In genomic region chr10:3844430-3844829, GRCm38 (mm10) we compare ENCODE assay signal across 22 mouse cellular contexts.
DNase-seq lines count a peak whose midpoint lies in the region; ATAC-seq and TF ChIP-seq lines count a peak whose summit lies in the region.
"Had no signal": no experiment of that assay in that cellular context is flagged by ENCODE, and none has a peak within 500 bp of the region (broad histone marks: within the 10 kb centered on the region; RNA-seq: fewer than 3 reads in every experiment).

No protein-coding gene starts in this region.

- H3K9ac ChIP-seq in intestine, embryonic 16.5 days (ENCODE audit: low read depth, low read length) = no peak overlapping the region
- H3K9ac ChIP-seq in stomach, embryonic 16.5 days (ENCODE audit: low read length) = no peak overlapping the region
- H3K9ac ChIP-seq in hindbrain, embryonic 13.5 days = no peak overlapping the region
- H3K9ac ChIP-seq: embryonic facial prominence, embryonic 13.5 days; embryonic facial prominence, embryonic 15.5 days; forebrain, embryonic 12.5 days; forebrain, embryonic 15.5 days; forebrain, postnatal 0 days had no signal

- no peaks in the 10 kb centered on the region for H3K9me3 ChIP-seq in intestine, embryonic 16.5 days (ENCODE audit: control insufficient read depth, low read length)
- H3K9me3 ChIP-seq in stomach, embryonic 16.5 days (replicated peaks; ENCODE audit: control insufficient read depth, low read length) = no peaks in the 10 kb centered on the region
- no peaks in the 10 kb centered on the region for H3K9me3 ChIP-seq in hindbrain, embryonic 13.5 days
- H3K9me3 ChIP-seq: embryonic facial prominence, embryonic 13.5 days; embryonic facial prominence, embryonic 15.5 days; forebrain, embryonic 12.5 days; forebrain, embryonic 15.5 days had no signal

- no peak overlapping the region for H3K4me3 ChIP-seq in testis, adult 2 months (ENCODE audit: control insufficient read depth, low read depth, low read length)
- no peak overlapping the region for H3K4me3 ChIP-seq in intestine, embryonic 16.5 days (ENCODE audit: low read length)
- no peak overlapping the region for H3K4me3 ChIP-seq in stomach, embryonic 16.5 days (replicated peaks; ENCODE audit: low read length)
- H3K4me3 ChIP-seq in hindbrain, embryonic 13.5 days = no peak overlapping the region
- H3K4me3 ChIP-seq: embryonic facial prominence, embryonic 13.5 days; embryonic facial prominence, embryonic 15.5 days; erythroblast, embryonic 14.5 days; forebrain, embryonic 10.5 days; forebrain, embryonic 12.5 days; forebrain, embryonic 15.5 days had no signal

- no peaks in the 10 kb centered on the region for H3K4me1 ChIP-seq in testis, adult 2 months (ENCODE audit: control insufficient read depth, insufficient read depth, low read length)
- peaks cover 9% of the 10 kb centered on the region for H3K4me1 ChIP-seq in intestine, embryonic 16.5 days (ENCODE audit: control insufficient read depth, insufficient read depth, low read length)
- peaks cover 8% of the 10 kb centered on the region; the same call in 1 of the 2 replicates for H3K4me1 ChIP-seq in stomach, embryonic 16.5 days (ENCODE audit: control insufficient read depth, insufficient read depth, low read length)
- no peaks in the 10 kb centered on the region for H3K4me1 ChIP-seq in hindbrain, embryonic 13.5 days (replicated peaks)
- H3K4me1 ChIP-seq: forebrain, embryonic 12.5 days; forebrain, embryonic 15.5 days had no signal

- no peaks in the 10 kb centered on the region for H3K36me3 ChIP-seq in testis, adult 2 months (ENCODE audit: control insufficient read depth, insufficient read depth, low read length)
- H3K36me3 ChIP-seq in intestine, embryonic 16.5 days (ENCODE audit: control insufficient read depth, insufficient read depth, low read length) = no peaks in the 10 kb centered on the region
- H3K36me3 ChIP-seq in stomach, embryonic 16.5 days (ENCODE audit: control insufficient read depth, insufficient read depth, low read length) = no peaks in the 10 kb centered on the region
- H3K36me3 ChIP-seq in hindbrain, embryonic 13.5 days = no peaks in the 10 kb centered on the region
- H3K36me3 ChIP-seq: embryonic facial prominence, embryonic 13.5 days; embryonic facial prominence, embryonic 15.5 days; forebrain, embryonic 10.5 days; forebrain, embryonic 12.5 days; forebrain, embryonic 15.5 days had no signal

- H3K27ac ChIP-seq in testis, adult 2 months (ENCODE audit: control insufficient read depth, insufficient read depth, low read depth, low read length) = peak overlapping the region; percentile 32; the same call in 1 of the 2 replicates
- 0 out of 2 replicates have a peak overlapping the region, but pooled peaks have one; percentile 15 for H3K27ac ChIP-seq in intestine, embryonic 16.5 days (ENCODE audit: low read length)
- peak overlapping the region; percentile 64 for H3K27ac ChIP-seq in stomach, embryonic 16.5 days (ENCODE audit: low read length)
- no peak overlapping the region for H3K27ac ChIP-seq in hindbrain, embryonic 13.5 days
- H3K27ac ChIP-seq: embryonic facial prominence, embryonic 13.5 days; embryonic facial prominence, embryonic 15.5 days; forebrain, embryonic 10.5 days; forebrain, embryonic 12.5 days; forebrain, embryonic 15.5 days had no signal

- no peak for TF ChIP-seq CTCF in testis, adult 2 months (IDR thresholded peaks at IDR 0.05; ENCODE audit: control insufficient read depth, insufficient read depth, insufficient replicate concordance, low read depth, low read length)

- no peak for DNase-seq in testis, postnatal 10 days (ENCODE audit: low spot score)
- no peak for DNase-seq in cerebellum, adult 18-20 months
- no peak for DNase-seq in adrenal gland, postnatal 14 days
- DNase-seq: adrenal gland, adult 2 months; adrenal gland, postnatal 10 days; cerebellum, adult 11-12 months; cerebellum, adult 8-10 months; cerebellum, adult 9-11 months; cerebellum, postnatal 14 days; cerebellum, postnatal 36 days; embryo, embryonic 11 days; forebrain, postnatal 0 days had no signal

- ATAC-seq in intestine, embryonic 16.5 days = peak; percentile 39
- ATAC-seq in stomach, embryonic 16.5 days (ENCODE audit: insufficient read depth, low FRiP score) = peak; percentile 29; the same call in 1 of the 2 replicates
- no peak for ATAC-seq in hindbrain, embryonic 13.5 days (ENCODE audit: low FRiP score)
- ATAC-seq: forebrain, embryonic 15.5 days; forebrain, postnatal 0 days had no signal

- no peaks in the 10 kb centered on the region for H3K27me3 ChIP-seq in testis, adult 2 months (ENCODE audit: control insufficient read depth, insufficient read depth, low read length)
- no peaks in the 10 kb centered on the region for H3K27me3 ChIP-seq in intestine, embryonic 16.5 days (replicated peaks; ENCODE audit: control insufficient read depth, insufficient read depth, low read length)
- no peaks in the 10 kb centered on the region for H3K27me3 ChIP-seq in stomach, embryonic 16.5 days (ENCODE audit: control insufficient read depth, insufficient read depth, low read length)
- H3K27me3 ChIP-seq in hindbrain, embryonic 13.5 days = no peaks in the 10 kb centered on the region
- H3K27me3 ChIP-seq: embryonic facial prominence, embryonic 13.5 days; embryonic facial prominence, embryonic 15.5 days; forebrain, embryonic 12.5 days; forebrain, embryonic 15.5 days had no signal

- no peak for TF ChIP-seq POLR2A in testis, adult 2 months (IDR thresholded peaks at IDR 0.05; ENCODE audit: control insufficient read depth, low read depth, low read length)

- 59% methylated on average over 5 of the region's 5 CpGs for WGBS in intestine, embryonic 16.5 days
- 59% methylated on average over 5 of the region's 5 CpGs for WGBS in stomach, embryonic 16.5 days
- WGBS in hindbrain, embryonic 13.5 days = 75% methylated on average over 5 of the region's 5 CpGs

- H3K4me2 ChIP-seq in intestine, embryonic 16.5 days (ENCODE audit: low read depth, low read length) = no peak overlapping the region
- H3K4me2 ChIP-seq in stomach, embryonic 16.5 days (ENCODE audit: low read depth, low read length) = no peak overlapping the region
- no peak overlapping the region for H3K4me2 ChIP-seq in hindbrain, embryonic 13.5 days
- H3K4me2 ChIP-seq: embryonic facial prominence, embryonic 13.5 days; embryonic facial prominence, embryonic 15.5 days; forebrain, embryonic 12.5 days; forebrain, embryonic 15.5 days had no signal
